ENCODE assay signal across 15 mouse cellular contexts in genomic region chr9:114016402-114016801, GRCm38 (mm10). TPM values are rescaled to one million over a fixed set of nuclear protein-coding genes. Genes with fewer than 3 reads are reported as not detected.
DNase-seq lines count a peak whose midpoint lies in the region; ATAC-seq and TF ChIP-seq lines count a peak whose summit lies in the region.
"Had no signal": no experiment of that assay in that cellular context is flagged by ENCODE, and none has a peak within 500 bp of the region (broad histone marks: within the 10 kb centered on the region; RNA-seq: fewer than 3 reads in every experiment).

No protein-coding gene starts in this region.

- no peak for TF ChIP-seq CTCF in lung, adult 2 months (IDR thresholded peaks at IDR 0.05; ENCODE audit: insufficient read depth, low read length)
- no peak for TF ChIP-seq CTCF in liver, embryonic 14.5 days (IDR thresholded peaks at IDR 0.05; ENCODE audit: low read depth)
- TF ChIP-seq CTCF in stomach, postnatal 0 days (IDR thresholded peaks at IDR 0.05; ENCODE audit: low read depth): no peak

- TF ChIP-seq EP300 in liver, embryonic 14.5 days (IDR thresholded peaks at IDR 0.05; ENCODE audit: low read depth): no peak
- no peak for TF ChIP-seq EP300 in stomach, postnatal 0 days (optimal IDR thresholded peaks at IDR 0.05)

- H3K4me2 ChIP-seq in liver, embryonic 14.5 days (ENCODE audit: low read depth): no peak overlapping the region
- H3K4me2 ChIP-seq in stomach, postnatal 0 days (replicated peaks; ENCODE audit: low read depth): no peak overlapping the region
- no peak overlapping the region for H3K4me2 ChIP-seq in forebrain, embryonic 12.5 days
- H3K4me2 ChIP-seq: heart, embryonic 13.5 days; limb, embryonic 12.5 days; midbrain, embryonic 12.5 days had no signal

- no peak overlapping the region for H3K27ac ChIP-seq in liver, embryonic 14.5 days
- H3K27ac ChIP-seq in stomach, postnatal 0 days (replicated peaks): no peak overlapping the region
- no peak overlapping the region for H3K27ac ChIP-seq in forebrain, embryonic 12.5 days
- H3K27ac ChIP-seq: heart, embryonic 13.5 days; limb, embryonic 12.5 days; midbrain, embryonic 12.5 days had no signal

- 51% methylated on average over 4 of the region's 4 CpGs for WGBS in lung, adult 2 months
- WGBS in liver, embryonic 14.5 days (ENCODE audit: insufficient replicate concordance): 16% methylated on average over 4 of the region's 4 CpGs
- WGBS in stomach, postnatal 0 days: 64% methylated on average over 4 of the region's 4 CpGs
- 83% methylated on average over 4 of the region's 4 CpGs for WGBS in forebrain, embryonic 12.5 days

- no peak for TF ChIP-seq POLR2A in lung, adult 2 months (IDR thresholded peaks at IDR 0.05; ENCODE audit: borderline replicate concordance, extremely low read depth, low read depth, low read length)

- peak; percentile 58; the same call in 1 of the 2 replicates for ATAC-seq in liver, embryonic 14.5 days (ENCODE audit: insufficient read depth)
- ATAC-seq in stomach, postnatal 0 days (ENCODE audit: low FRiP score, low TSS enrichment): peak; percentile 74; the same call in 1 of the 2 replicates
- ATAC-seq in forebrain, embryonic 12.5 days (ENCODE audit: low FRiP score): no peak

- H3K36me3 ChIP-seq in liver, embryonic 14.5 days (replicated peaks; ENCODE audit: control insufficient read depth, insufficient read depth, low read depth): no peaks in the 10 kb centered on the region
- H3K36me3 ChIP-seq in stomach, postnatal 0 days (ENCODE audit: control insufficient read depth, insufficient read depth, low read length): no peaks in the 10 kb centered on the region
- no peaks in the 10 kb centered on the region for H3K36me3 ChIP-seq in forebrain, embryonic 12.5 days (replicated peaks)
- H3K36me3 ChIP-seq: heart, embryonic 13.5 days; limb, embryonic 12.5 days; midbrain, embryonic 12.5 days had no signal

- H3K27me3 ChIP-seq in liver, embryonic 14.5 days (ENCODE audit: control insufficient read depth, insufficient read depth, low read length): no peaks in the 10 kb centered on the region
- no peaks in the 10 kb centered on the region for H3K27me3 ChIP-seq in stomach, postnatal 0 days (ENCODE audit: control insufficient read depth, insufficient read depth, low read length)
- no peaks in the 10 kb centered on the region for H3K27me3 ChIP-seq in forebrain, embryonic 12.5 days
- H3K27me3 ChIP-seq: heart, embryonic 13.5 days; midbrain, embryonic 12.5 days had no signal

- H3K9me3 ChIP-seq in liver, embryonic 14.5 days (ENCODE audit: control insufficient read depth, low read length): no peaks in the 10 kb centered on the region; the same call in 1 of the 2 replicates
- no peaks in the 10 kb centered on the region for H3K9me3 ChIP-seq in stomach, postnatal 0 days (ENCODE audit: control insufficient read depth, low read length)
- no peaks in the 10 kb centered on the region for H3K9me3 ChIP-seq in forebrain, embryonic 12.5 days
- H3K9me3 ChIP-seq: heart, embryonic 13.5 days; midbrain, embryonic 12.5 days had no signal

- DNase-seq in lung, postnatal 36 days: peak; percentile 1
- DNase-seq in lung, adult 2 months: no peak
- DNase-seq in ZHBTc4 (ENCODE audit: low read depth, low spot score): peak; percentile 39
- DNase-seq in liver, embryonic 14.5 days (ENCODE audit: low read depth in 3 of 3, low spot score in 3 of 3): no peak
- DNase-seq in stomach, postnatal 0 days (ENCODE audit: low spot score): no peak
- no peak for DNase-seq in yolk sac, embryonic 10.5 days (ENCODE audit: low spot score)
- no peak for DNase-seq in frontal cortex, adult 2 months (ENCODE audit: extremely low spot score in 1 of 2, low spot score in 1 of 2)
- DNase-seq: adrenal gland, postnatal 10 days; cerebellum, adult 9-10 months; gastrocnemius, postnatal 36 days; right cerebral cortex, postnatal 14 days had no signal

- no peaks in the 10 kb centered on the region for H3K4me1 ChIP-seq in lung, adult 2 months (ENCODE audit: control insufficient read depth, insufficient read depth, low read length)
- peaks cover 0 to 8% of the 10 kb centered on the region in 2 experiments; a peak in 2 of 4 replicates for H3K4me1 ChIP-seq in liver, embryonic 14.5 days (replicated peaks; ENCODE audit: control insufficient read depth in 2 of 2, insufficient read depth in 2 of 2, low read length in 1 of 2)
- H3K4me1 ChIP-seq in stomach, postnatal 0 days (replicated peaks; ENCODE audit: control insufficient read depth, insufficient read depth): no peaks in the 10 kb centered on the region
- no peaks in the 10 kb centered on the region for H3K4me1 ChIP-seq in forebrain, embryonic 12.5 days
- H3K4me1 ChIP-seq: heart, embryonic 13.5 days; limb, embryonic 12.5 days; midbrain, embryonic 12.5 days had no signal

- H3K4me3 ChIP-seq in lung, adult 2 months (replicated peaks; ENCODE audit: extremely low read depth, low read depth, low read length): no peak overlapping the region
- no peak overlapping the region for H3K4me3 ChIP-seq in liver, embryonic 14.5 days (ENCODE audit: insufficient read depth in 1 of 2, low read depth in 2 of 2, low read length in 2 of 2)
- no peak overlapping the region for H3K4me3 ChIP-seq in stomach, postnatal 0 days (ENCODE audit: low read depth, low read length)
- H3K4me3 ChIP-seq in forebrain, embryonic 12.5 days (replicated peaks): no peak overlapping the region
- H3K4me3 ChIP-seq: heart, embryonic 13.5 days; limb, embryonic 12.5 days; midbrain, embryonic 12.5 days had no signal

- no peak overlapping the region for H3K9ac ChIP-seq in liver, embryonic 14.5 days (replicated peaks)
- no peak overlapping the region for H3K9ac ChIP-seq in stomach, postnatal 0 days (ENCODE audit: low read length)
- H3K9ac ChIP-seq in forebrain, embryonic 12.5 days: no peak overlapping the region
- H3K9ac ChIP-seq: heart, embryonic 13.5 days; limb, embryonic 12.5 days; midbrain, embryonic 12.5 days had no signal

RNA-seq across cellular contexts. Expression of gene Fbxl2, which starts 29.6 kb away (rescaled TPM):
- polyA plus RNA-seq in lung, adult 2 months (2012; rRNA removed): 5.3 and 5.6 TPM in 2 replicates
- 0.57 and 0.75 TPM in 2 replicates for polyA plus RNA-seq in liver, embryonic 14.5 days (2012; rRNA removed)
- polyA plus RNA-seq in liver, embryonic 14.5 days (2014; fragmentation: Nextera tagmentation; extraction: Ambion mirVana): 0.80 and 0.88 TPM in 2 replicates
- 0.90 and 1.5 TPM in 2 replicates for polyA plus RNA-seq in stomach, postnatal 0 days (2015; fragmentation: Nextera tagmentation; extraction: Ambion mirVana)
- polyA plus RNA-seq in frontal cortex, adult 2 months (2012; rRNA removed): 46.9 and 50.3 TPM in 2 replicates
- polyA plus RNA-seq in forebrain, embryonic 12.5 days (2016; fragmentation: Nextera tagmentation; extraction: Ambion mirVana): 9.2 and 10.7 TPM in 2 replicates

RNA-seq across cellular contexts. Expression of gene Susd5, which starts 40.5 kb away (rescaled TPM):
- polyA plus RNA-seq in lung, adult 2 months (2012; rRNA removed): 0.37 and 0.79 TPM in 2 replicates
- polyA plus RNA-seq in liver, embryonic 14.5 days (2012; rRNA removed): 0.01 TPM in 2 replicates
- not detected in 2 replicates for polyA plus RNA-seq in liver, embryonic 14.5 days (2014; fragmentation: Nextera tagmentation; extraction: Ambion mirVana)
- 0.23 and 0.29 TPM in 2 replicates for polyA plus RNA-seq in stomach, postnatal 0 days (2015; fragmentation: Nextera tagmentation; extraction: Ambion mirVana)
- 2.8 and 3.4 TPM in 2 replicates for polyA plus RNA-seq in frontal cortex, adult 2 months (2012; rRNA removed)
- polyA plus RNA-seq in forebrain, embryonic 12.5 days (2016; fragmentation: Nextera tagmentation; extraction: Ambion mirVana): 0.32 and 0.51 TPM in 2 replicates

Comparison
In these comparisons a context has a peak if more than half of its experiments do, and no peak if none do; other contexts are left out.
1. DNase-seq: peak in lung, postnatal 36 days (single experiment) and ZHBTc4 (single experiment); none in lung, adult 2 months (single experiment), liver, embryonic 14.5 days (0 of 3), stomach, postnatal 0 days (single experiment), yolk sac, embryonic 10.5 days (single experiment) and frontal cortex, adult 2 months (0 of 2).